Mouse (Mus musculus): ENCODE data around the gene Wfdc13.

DNA sequence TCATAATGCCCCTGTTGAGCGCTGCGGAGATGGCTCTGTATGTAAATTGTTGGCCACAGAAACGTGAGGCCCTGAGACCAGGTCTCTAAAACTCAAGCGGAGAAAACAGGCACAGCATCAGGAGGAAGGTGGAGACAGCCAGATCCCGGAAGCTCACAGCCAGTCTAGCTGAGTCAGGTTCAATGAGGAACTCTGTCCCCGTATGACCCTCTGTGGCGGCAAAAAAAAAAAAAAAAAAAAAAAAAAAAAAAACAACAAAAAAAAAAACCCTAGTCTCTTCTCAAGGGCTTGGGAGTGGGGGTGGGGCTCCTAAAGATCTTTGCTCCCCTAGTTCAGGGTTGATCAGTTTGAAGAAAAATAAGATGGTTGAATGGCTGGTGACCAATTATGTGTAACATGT is 43.8 kb upstream of the Wfdc13 start:
- TF ChIP-seq POLR2A (IDR thresholded peaks at IDR 0.05; ENCODE audit: low read depth, low read length) (no peak), CTCF (IDR thresholded peaks at IDR 0.05; ENCODE audit: extremely low read depth, insufficient read depth, insufficient read length, insufficient replicate concordance) (no peak)

Data from spleen, adult 2 months (tissue).